Mouse (Mus musculus) G1E-ER4 (cell line): ENCODE measurements around the gene Thop1. TPM values are rescaled to one million over a fixed set of nuclear protein-coding genes. Genes with fewer than 3 reads are reported as not detected.

ENCODE experiments used
- GATA1 ChIP-seq: IDR thresholded peaks from one replicate; pipeline ENCODE4 v1.8.0; 2012; ENCODE audit warnings: low read length, inconsistent platforms
- polyA plus RNA-seq: library from polyadenylated mRNA; stranded (reverse); fragments of >175 nt; gene quantifications from 2 replicates; pipeline ENCODE4 v1.2.3, GENCODE M21; 2012

The Thop1 gene
- polyA plus RNA-seq, 1 experiment = 104 TPM

- TF ChIP-seq GATA1 = no peak
Measured at GRCm38 (mm10) chr10:81082168-81082960, 12.5 kb downstream of the Thop1 start.

DNA sequence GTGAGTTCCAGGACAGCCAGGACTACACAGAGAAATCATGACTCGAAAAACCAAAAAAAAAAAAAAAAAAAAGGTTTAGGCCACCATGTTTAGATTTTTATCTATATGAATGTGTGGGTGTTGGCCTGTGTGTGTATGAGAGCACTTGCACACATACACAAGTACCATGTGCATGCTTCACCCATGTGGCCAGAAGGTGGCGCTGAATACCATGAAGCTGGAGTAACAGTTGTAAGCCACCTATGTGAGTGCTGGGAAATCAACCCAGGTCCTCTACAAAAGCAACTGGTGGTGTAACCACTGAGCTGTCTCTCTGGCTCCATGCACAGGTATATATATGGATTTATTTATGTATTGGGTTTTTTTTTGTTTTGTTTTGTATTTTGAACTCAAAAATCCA, 17.2 kb downstream of the Thop1 start:
- TF ChIP-seq GATA1 = no peak

DNA sequence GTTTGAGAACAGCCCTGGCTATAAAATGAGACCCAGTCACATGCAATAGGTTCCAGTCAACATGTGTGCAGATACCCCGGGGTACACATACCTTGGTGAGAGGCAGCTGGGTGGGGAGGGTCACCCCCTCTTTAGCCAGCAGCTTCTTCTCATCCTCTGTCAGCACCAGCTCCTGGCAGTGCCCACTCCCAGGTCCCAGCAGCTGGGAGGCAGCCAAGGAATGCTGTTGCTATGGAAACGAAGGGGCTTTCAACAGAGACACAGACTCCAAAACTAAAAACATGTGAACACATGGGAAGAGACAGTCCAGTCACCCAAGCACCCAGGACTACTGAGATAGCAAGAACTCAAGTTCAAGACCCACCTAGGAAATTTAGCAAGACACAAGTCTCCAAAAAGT, 19.4 kb downstream of the Thop1 start:
- TF ChIP-seq GATA1 = no peak

DNA sequence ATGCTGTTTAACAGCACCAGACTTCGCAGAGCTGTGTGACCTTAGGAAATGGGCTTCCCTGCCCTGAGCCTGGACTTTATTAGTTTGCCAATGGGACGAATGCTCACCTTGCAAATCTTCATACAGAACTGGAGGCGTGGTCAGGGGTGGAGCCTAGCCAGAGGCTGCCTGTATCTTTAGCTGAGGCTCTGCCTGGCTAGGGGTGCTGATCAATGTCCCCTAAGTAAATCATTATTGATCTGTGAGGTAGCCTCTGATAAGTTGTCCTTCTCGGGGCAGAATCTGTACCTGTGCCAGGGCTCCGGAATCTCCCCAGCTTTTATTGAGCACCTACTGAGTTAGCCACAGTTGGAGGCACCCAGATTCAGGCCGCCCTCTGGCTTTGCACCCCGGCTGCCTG, 20.8 kb downstream of the Thop1 start:
- TF ChIP-seq GATA1 = no peak

GRCm38 (mm10) chr10:81092465-81093250, 22.8 kb downstream of the Thop1 start:
- no peak for TF ChIP-seq GATA1

- TF ChIP-seq GATA1 = no peak
Measured at GRCm38 (mm10) chr10:81094931-81095678, 25.3 kb downstream of the Thop1 start.

GRCm38 (mm10) chr10:81105565-81106112, 35.8 kb downstream of the Thop1 start, which contains the start of gene Map2k2:
Map2k2 (plus strand) TSS chr10:81105915.
- TF ChIP-seq GATA1 = no peak

DNA sequence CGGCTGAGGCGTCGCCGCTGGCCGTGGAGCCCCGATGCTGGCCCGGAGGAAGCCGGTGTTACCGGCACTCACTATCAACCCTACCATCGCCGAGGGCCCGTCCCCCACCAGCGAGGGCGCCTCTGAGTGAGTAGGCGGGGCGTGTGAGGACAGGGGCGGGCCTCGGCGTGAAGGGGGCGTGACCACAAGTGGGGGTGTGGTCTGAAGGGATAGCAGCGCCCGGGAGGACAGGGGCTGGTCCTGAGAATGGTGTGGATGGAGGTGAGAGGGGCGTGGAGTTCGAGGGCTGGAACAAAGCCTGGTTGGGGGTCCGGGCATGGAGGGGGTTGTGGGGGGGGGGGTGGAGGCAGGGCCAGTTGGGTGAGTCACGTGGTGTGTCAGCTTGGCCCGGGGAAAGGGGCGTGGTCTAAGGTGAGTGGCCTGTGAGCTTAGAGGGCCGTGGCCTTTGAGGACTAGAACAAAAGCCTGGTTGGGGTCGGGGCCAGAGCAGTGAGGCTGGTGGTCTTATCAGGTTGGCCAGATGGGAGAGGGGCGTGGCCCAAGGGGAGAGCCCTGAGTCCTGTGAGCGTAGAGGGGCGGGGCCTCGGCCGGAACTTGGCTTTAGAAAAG, 36.4 kb downstream of the Thop1 start:
- TF ChIP-seq GATA1 = no peak

- no peak for TF ChIP-seq GATA1
Measured at GRCm38 (mm10) chr10:81112946-81113345, 43.1 kb downstream of the Thop1 start.

- no peak for TF ChIP-seq GATA1
Measured at GRCm38 (mm10) chr10:81119625-81120024, 49.8 kb downstream of the Thop1 start.

- TF ChIP-seq GATA1 = no peak
Measured at GRCm38 (mm10) chr10:81120650-81121049, 50.8 kb downstream of the Thop1 start.

DNA sequence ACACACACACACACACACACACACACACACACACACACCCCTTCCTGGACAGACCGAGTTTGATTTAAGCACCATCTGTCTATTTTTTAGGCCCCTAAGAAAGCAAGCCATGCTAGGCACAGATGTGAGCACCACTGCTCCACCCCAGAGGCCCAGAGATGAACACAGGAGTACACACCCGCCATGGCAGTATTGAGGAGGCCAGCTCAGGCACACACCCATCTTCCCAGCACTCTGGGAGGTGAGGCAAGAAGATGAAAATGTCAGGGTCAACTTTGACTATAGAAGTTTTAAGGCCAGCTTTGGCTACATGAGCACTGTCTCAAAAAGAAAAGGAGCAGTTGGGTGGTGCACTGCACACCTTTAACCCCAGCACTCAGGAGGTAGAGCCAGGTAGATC, 53.1 kb downstream of the Thop1 start:
- TF ChIP-seq GATA1 = no peak

DNA sequence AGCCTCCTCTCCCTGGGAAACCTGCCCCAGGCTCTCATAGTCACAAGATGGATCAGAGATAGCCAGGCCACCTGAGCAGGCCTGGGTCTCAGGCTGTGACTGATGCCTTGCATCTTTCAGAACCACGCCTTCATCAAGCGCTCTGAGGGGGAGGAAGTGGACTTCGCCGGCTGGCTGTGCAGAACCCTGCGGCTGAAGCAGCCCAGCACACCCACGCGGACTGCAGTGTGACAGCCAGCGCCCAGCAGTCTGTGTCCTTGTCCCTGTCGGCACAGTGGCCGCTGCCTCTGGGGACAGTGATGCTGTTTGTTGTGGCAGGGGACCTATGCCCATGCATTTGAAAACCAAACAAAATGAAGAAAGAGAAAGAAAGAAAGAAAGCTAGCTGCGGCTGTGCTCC, 53.7 kb downstream of the Thop1 start:
- no peak for TF ChIP-seq GATA1

Other genes starting within 250 kb of the Thop1 start
- gene Oaz1, start 243.4 kb upstream of the Thop1 start, polyA plus RNA-seq = 1,739 and 1,884 TPM in 2 replicates
- gene Lingo3, start 226.0 kb upstream of the Thop1 start, polyA plus RNA-seq = not detected in 2 replicates
- 360 and 413 TPM in 2 replicates for gene Lsm7, start 214.8 kb upstream of the Thop1 start, polyA plus RNA-seq
- gene Sppl2b, start 214.8 kb upstream of the Thop1 start, polyA plus RNA-seq = 125 and 130 TPM in 2 replicates
- 0.02 and 0.04 TPM in 2 replicates for gene Tmprss9, start 198.2 kb upstream of the Thop1 start, polyA plus RNA-seq
- 399 and 510 TPM in 2 replicates for gene Timm13, start 169.1 kb upstream of the Thop1 start, polyA plus RNA-seq
- gene Lmnb2, start 151.8 kb upstream of the Thop1 start, polyA plus RNA-seq = not detected in 2 replicates
- 0.55 and 1.3 TPM in 2 replicates for gene Gadd45b, start 140.0 kb upstream of the Thop1 start, polyA plus RNA-seq
- 0.43 and 0.56 TPM in 2 replicates for gene Gng7, start 55.1 kb upstream of the Thop1 start, polyA plus RNA-seq
- gene Diras1, start 44.4 kb upstream of the Thop1 start, polyA plus RNA-seq = not detected in 2 replicates
- gene Slc39a3, start 32.6 kb upstream of the Thop1 start, polyA plus RNA-seq = 11.6 and 12.0 TPM in 2 replicates
- gene Sgta, start 9.9 kb upstream of the Thop1 start, polyA plus RNA-seq = 175 and 216 TPM in 2 replicates
- gene Creb3l3, start 28.8 kb downstream of the Thop1 start, polyA plus RNA-seq = not detected in 2 replicates
- 394 and 482 TPM in 2 replicates for gene Map2k2, start 35.9 kb downstream of the Thop1 start, polyA plus RNA-seq
- gene Zbtb7a, start 65.2 kb downstream of the Thop1 start, polyA plus RNA-seq = 103 and 129 TPM in 2 replicates
- gene Pias4, start 97.9 kb downstream of the Thop1 start, polyA plus RNA-seq = 74.1 and 84.8 TPM in 2 replicates
- gene Eef2, start 106.6 kb downstream of the Thop1 start, polyA plus RNA-seq = 1,558 and 2,919 TPM in 2 replicates
- 59.3 and 79.0 TPM in 2 replicates for gene Dapk3, start 113.0 kb downstream of the Thop1 start, polyA plus RNA-seq
- gene 4930442H23Rik, start 113.8 kb downstream of the Thop1 start, polyA plus RNA-seq = not detected in 2 replicates
- gene Nmrk2, start 132.0 kb downstream of the Thop1 start, polyA plus RNA-seq = not detected in 2 replicates
- gene Atcay, start 160.8 kb downstream of the Thop1 start, polyA plus RNA-seq = not detected in 2 replicates
- 0.66 and 0.84 TPM in 2 replicates for gene Zfr2, start 163.1 kb downstream of the Thop1 start, polyA plus RNA-seq
- not detected in 2 replicates for gene Matk, start 182.9 kb downstream of the Thop1 start, polyA plus RNA-seq
- 633 and 674 TPM in 2 replicates for gene Mrpl54, start 196.9 kb downstream of the Thop1 start, polyA plus RNA-seq
- 111 and 135 TPM in 2 replicates for gene Apba3, start 196.9 kb downstream of the Thop1 start, polyA plus RNA-seq
- 1.4 TPM in 2 replicates for gene Tjp3, start 221.5 kb downstream of the Thop1 start, polyA plus RNA-seq
- 139 and 210 TPM in 2 replicates for gene Pip5k1c, start 222.9 kb downstream of the Thop1 start, polyA plus RNA-seq